Mouse (Mus musculus): ENCODE measurements around the gene Bpifb5. TPM values are rescaled to one million over a fixed set of nuclear protein-coding genes. Genes with fewer than 3 reads are reported as not detected.
"Not testable (repeated sequence)": the region's sequence is repeated elsewhere in the genome, so short reads cannot be mapped to it uniquely, and the experiment has no call there.

The Bpifb5 gene
- polyA plus RNA-seq, 2 experiments = 0.48 to 0.74 TPM

- WGBS = 86% methylated on average over 4 of the region's 4 CpGs
- no peak overlapping the region for H3K27ac ChIP-seq (replicated peaks; ENCODE audit: low read depth, low read length)
- DNase-seq (ENCODE audit: low spot score) = no peak
- no peaks in the 10 kb centered on the region for H3K27me3 ChIP-seq (ENCODE audit: control insufficient read depth, insufficient read depth, low read length)
- no peak for ATAC-seq (ENCODE audit: low FRiP score, low read depth)
- H3K36me3 ChIP-seq (ENCODE audit: control insufficient read depth, insufficient read depth, low read length) = no peaks in the 10 kb centered on the region
- no peak overlapping the region for H3K4me3 ChIP-seq (replicated peaks; ENCODE audit: low read length)
- no peak overlapping the region for H3K9ac ChIP-seq (ENCODE audit: low read depth, low read length, severe bottlenecking)
- TF ChIP-seq POLR2A (IDR thresholded peaks at IDR 0.05; ENCODE audit: borderline replicate concordance, extremely low read depth, insufficient read depth, insufficient read length) = no peak
- H3K4me2 ChIP-seq (replicated peaks; ENCODE audit: low read depth, low read length, severe bottlenecking) = no peak overlapping the region
- no peaks in the 10 kb centered on the region for H3K9me3 ChIP-seq (ENCODE audit: control insufficient read depth, low read length)
- no peaks in the 10 kb centered on the region for H3K4me1 ChIP-seq (ENCODE audit: control insufficient read depth, insufficient read depth, low read length)
Observed at GRCm38 (mm10) chr2:154255770-154256169, 32.2 kb downstream of the Bpifb5 start.

GRCm38 (mm10) chr2:154257554-154257953 is 34.0 kb downstream of the Bpifb5 start, which contains the start of gene Bpifb9a:
Bpifb9a (plus strand) TSS chr2:154257854.
- H3K9me3 ChIP-seq (ENCODE audit: control insufficient read depth, low read length); H3K27ac ChIP-seq (replicated peaks; ENCODE audit: low read depth, low read length); H3K4me2 ChIP-seq (replicated peaks; ENCODE audit: low read depth, low read length, severe bottlenecking); DNase-seq (ENCODE audit: low spot score); H3K4me3 ChIP-seq (replicated peaks; ENCODE audit: low read length); H3K4me1 ChIP-seq (ENCODE audit: control insufficient read depth, insufficient read depth, low read length); H3K9ac ChIP-seq (ENCODE audit: low read depth, low read length, severe bottlenecking); H3K27me3 ChIP-seq (ENCODE audit: control insufficient read depth, insufficient read depth, low read length); H3K36me3 ChIP-seq (ENCODE audit: control insufficient read depth, insufficient read depth, low read length); ATAC-seq (ENCODE audit: low FRiP score, low read depth): not testable (repeated sequence)
- WGBS = 80% methylated on average over 5 of the region's 5 CpGs

GRCm38 (mm10) chr2:154264397-154264796 is 40.9 kb downstream of the Bpifb5 start:
- H3K4me2 ChIP-seq (replicated peaks; ENCODE audit: low read depth, low read length, severe bottlenecking); H3K4me3 ChIP-seq (replicated peaks; ENCODE audit: low read length); H3K27ac ChIP-seq (replicated peaks; ENCODE audit: low read depth, low read length); H3K9me3 ChIP-seq (ENCODE audit: control insufficient read depth, low read length); H3K9ac ChIP-seq (ENCODE audit: low read depth, low read length, severe bottlenecking); H3K4me1 ChIP-seq (ENCODE audit: control insufficient read depth, insufficient read depth, low read length); DNase-seq (ENCODE audit: low spot score); H3K27me3 ChIP-seq (ENCODE audit: control insufficient read depth, insufficient read depth, low read length); H3K36me3 ChIP-seq (ENCODE audit: control insufficient read depth, insufficient read depth, low read length); ATAC-seq (ENCODE audit: low FRiP score, low read depth): not testable (repeated sequence)
- 94% methylated on average over 2 of the region's 3 CpGs for WGBS

Other genes with a start within 250 kb of the Bpifb5 start
- not detected in 2 replicates for gene Bpifa6, start 248.8 kb upstream of the Bpifb5 start, polyA plus RNA-seq (2012; rRNA removed)
- gene Bpifa6, start 248.8 kb upstream of the Bpifb5 start, polyA plus RNA-seq (2014; fragmentation: Nextera tagmentation; extraction: Ambion mirVana) = not detected in 2 replicates
- gene Bpifa2, start 215.5 kb upstream of the Bpifb5 start, polyA plus RNA-seq (2012; rRNA removed) = not detected in 2 replicates
- not detected in 2 replicates for gene Bpifa2, start 215.5 kb upstream of the Bpifb5 start, polyA plus RNA-seq (2014; fragmentation: Nextera tagmentation; extraction: Ambion mirVana)
- gene Bpifa3, start 93.4 kb upstream of the Bpifb5 start, polyA plus RNA-seq (2012; rRNA removed) = not detected in 2 replicates
- not detected in 2 replicates for gene Bpifa3, start 93.4 kb upstream of the Bpifb5 start, polyA plus RNA-seq (2014; fragmentation: Nextera tagmentation; extraction: Ambion mirVana)
- gene Bpifa1, start 80.9 kb upstream of the Bpifb5 start, polyA plus RNA-seq (2012; rRNA removed) = 0.09 TPM in 1 of 2 replicates, not detected in the other
- gene Bpifa1, start 80.9 kb upstream of the Bpifb5 start, polyA plus RNA-seq (2014; fragmentation: Nextera tagmentation; extraction: Ambion mirVana) = not detected in 2 replicates
- not detected in 2 replicates for gene Bpifa5, start 61.1 kb upstream of the Bpifb5 start, polyA plus RNA-seq (2012; rRNA removed)
- not detected in 2 replicates for gene Bpifa5, start 61.1 kb upstream of the Bpifb5 start, polyA plus RNA-seq (2014; fragmentation: Nextera tagmentation; extraction: Ambion mirVana)
- gene Bpifb1, start 32.9 kb upstream of the Bpifb5 start, polyA plus RNA-seq (2012; rRNA removed) = not detected in 2 replicates
- 0.26 TPM in 1 of 2 replicates, not detected in the other for gene Bpifb1, start 32.9 kb upstream of the Bpifb5 start, polyA plus RNA-seq (2014; fragmentation: Nextera tagmentation; extraction: Ambion mirVana)
- not detected in 2 replicates for gene Bpifb9a, start 34.1 kb downstream of the Bpifb5 start, polyA plus RNA-seq (2012; rRNA removed)
- not detected in 2 replicates for gene Bpifb9a, start 34.1 kb downstream of the Bpifb5 start, polyA plus RNA-seq (2014; fragmentation: Nextera tagmentation; extraction: Ambion mirVana)
- not detected in 2 replicates for gene Bpifb9b, start 83.5 kb downstream of the Bpifb5 start, polyA plus RNA-seq (2012; rRNA removed)
- gene Bpifb9b, start 83.5 kb downstream of the Bpifb5 start, polyA plus RNA-seq (2014; fragmentation: Nextera tagmentation; extraction: Ambion mirVana) = not detected in 2 replicates
- 16.6 and 20.0 TPM in 2 replicates for gene Cdk5rap1, start 149.3 kb downstream of the Bpifb5 start, polyA plus RNA-seq (2012; rRNA removed)
- 9.0 and 13.0 TPM in 2 replicates for gene Cdk5rap1, start 149.3 kb downstream of the Bpifb5 start, polyA plus RNA-seq (2014; fragmentation: Nextera tagmentation; extraction: Ambion mirVana)
- gene Snta1, start 184.4 kb downstream of the Bpifb5 start, polyA plus RNA-seq (2012; rRNA removed) = 11.0 and 14.9 TPM in 2 replicates
- 5.0 and 5.2 TPM in 2 replicates for gene Snta1, start 184.4 kb downstream of the Bpifb5 start, polyA plus RNA-seq (2014; fragmentation: Nextera tagmentation; extraction: Ambion mirVana)
- gene Cbfa2t2, start 212.7 kb downstream of the Bpifb5 start, polyA plus RNA-seq (2012; rRNA removed) = 26.4 and 36.0 TPM in 2 replicates
- gene Cbfa2t2, start 212.7 kb downstream of the Bpifb5 start, polyA plus RNA-seq (2014; fragmentation: Nextera tagmentation; extraction: Ambion mirVana) = 35.7 and 40.0 TPM in 2 replicates